Mouse (Mus musculus) CD4-positive, CD25-positive, alpha-beta regulatory T cell, adult 4 months (primary cell): ENCODE data around the gene Rgp1. TPM values are rescaled to one million over a fixed set of nuclear protein-coding genes. Genes with fewer than 3 reads are reported as not detected.

Experiments
- polyA plus RNA-seq, 2 experiments: library from polyadenylated mRNA; unstranded; fragments of 100-300 nt; shearing (Covaris generic); gene quantifications; one replicate each; pipeline ENCODE4 v1.2.1; 2017

Rgp1 gene
- polyA plus RNA-seq, 2 experiments from 2014 or later, result 6.7 to 13.0 TPM

Other genes starting within 250 kb of the Rgp1 start
- gene Rusc2, start 196.7 kb upstream of the Rgp1 start, polyA plus RNA-seq, result not detected
- gene Fam166b, start 149.6 kb upstream of the Rgp1 start, polyA plus RNA-seq, result not detected
- gene Tesk1, start 136.8 kb upstream of the Rgp1 start, polyA plus RNA-seq, result 1 to 10 TPM in 1 of 2 experiments, under 1 TPM in 1; 0.37 to 1.7 TPM
- 100 to 1,000 TPM; 132 to 166 TPM for gene Cd72, start 124.1 kb upstream of the Rgp1 start, polyA plus RNA-seq
- gene Sit1, start 95.0 kb upstream of the Rgp1 start, polyA plus RNA-seq, result 100 to 1,000 TPM; 144 to 199 TPM
- gene Ccdc107, start 85.8 kb upstream of the Rgp1 start, polyA plus RNA-seq, result 10 to 100 TPM; 64.0 to 76.0 TPM
- gene Arhgef39, start 79.0 kb upstream of the Rgp1 start, polyA plus RNA-seq, result 1 to 10 TPM; 4.9 to 8.3 TPM
- gene Car9, start 71.7 kb upstream of the Rgp1 start, polyA plus RNA-seq, result 1 to 10 TPM in 1 of 2 experiments, under 1 TPM in 1; 0.32 to 1.5 TPM
- gene Tpm2, start 55.0 kb upstream of the Rgp1 start, polyA plus RNA-seq, result not detected
- 100 to 1,000 TPM; 114 to 125 TPM for gene Creb3, start 16.4 kb upstream of the Rgp1 start, polyA plus RNA-seq
- gene Tln1, start 16.0 kb upstream of the Rgp1 start, polyA plus RNA-seq, result 100 to 1,000 TPM in 1 of 2 experiments, 10 to 100 TPM in 1; 83.5 to 103 TPM
- 10 to 100 TPM; 12.1 to 15.5 TPM for gene Gba2, start 158 bp downstream of the Rgp1 start, polyA plus RNA-seq
- not detected for gene Msmp, start 5.8 kb downstream of the Rgp1 start, polyA plus RNA-seq
- not detected for gene Npr2, start 53.2 kb downstream of the Rgp1 start, polyA plus RNA-seq
- not detected for gene Spag8, start 74.9 kb downstream of the Rgp1 start, polyA plus RNA-seq
- gene Hint2, start 77.8 kb downstream of the Rgp1 start, polyA plus RNA-seq, result 10 to 100 TPM; 38.8 to 43.7 TPM
- gene Tmem8b, start 90.3 kb downstream of the Rgp1 start, polyA plus RNA-seq, result 1 to 10 TPM in 1 of 2 experiments, under 1 TPM in 1; 0.77 to 1.8 TPM
- gene Fam221b, start 90.4 kb downstream of the Rgp1 start, polyA plus RNA-seq, result 1 to 10 TPM; 2.4 to 2.6 TPM
- not detected for gene Olfr70, start 122.1 kb downstream of the Rgp1 start, polyA plus RNA-seq
- gene Olfr71, start 131.5 kb downstream of the Rgp1 start, polyA plus RNA-seq, result not detected
- gene Hrct1, start 148.5 kb downstream of the Rgp1 start, polyA plus RNA-seq, result not detected
- gene Spaar, start 151.3 kb downstream of the Rgp1 start, polyA plus RNA-seq, result not detected
- not detected for gene Olfr159, start 192.3 kb downstream of the Rgp1 start, polyA plus RNA-seq
- not detected for gene Olfr156, start 245.2 kb downstream of the Rgp1 start, polyA plus RNA-seq